Mouse (Mus musculus) heart, adult 2 months (tissue): ENCODE measurements around the gene Tmtc1. TPM values are rescaled to one million over a fixed set of nuclear protein-coding genes. Genes with fewer than 3 reads are reported as not detected.

ENCODE experiments used
- DNase-seq, 2 experiments: peaks; one replicate each; pipeline ENCODE4 v3.0.0; 2021
- H3K27ac ChIP-seq: fragments of 200-600 bp; 2 replicates; pipeline ENCODE4 v1.8.1; 2022
- H3K27me3 ChIP-seq: fragments of 200-500 bp; 2 replicates; pipeline ENCODE4 v1.6.1; 2012; ENCODE audit warnings: mild to moderate bottlenecking, low read length, inconsistent platforms, mixed read lengths; ENCODE audit not compliant: control insufficient read depth, insufficient read depth
- H3K36me3 ChIP-seq: fragments of 200-500 bp; 2 replicates; pipeline ENCODE4 v1.6.1; 2012; ENCODE audit warnings: low read length, inconsistent platforms; ENCODE audit not compliant: control insufficient read depth, insufficient read depth
- H3K4me1 ChIP-seq: fragments of 200-500 bp; 2 replicates; pipeline ENCODE4 v1.6.1; 2011; ENCODE audit warnings: low read length; ENCODE audit not compliant: control insufficient read depth, insufficient read depth
- H3K4me3 ChIP-seq: fragments of 200-600 bp; 2 replicates; pipeline ENCODE4 v1.8.1; 2022
- H3K79me2 ChIP-seq: fragments of 200-500 bp; replicated peaks from 2 replicates; pipeline ENCODE4 v1.6.1; 2012; ENCODE audit warnings: mild to moderate bottlenecking, inconsistent platforms, low read length, moderate library complexity, mixed read lengths; ENCODE audit not compliant: control insufficient read depth, insufficient read depth
- H3K9ac ChIP-seq: fragments of 200-500 bp; 2 replicates; pipeline ENCODE4 v1.6.1; 2012; ENCODE audit warnings: low read depth, mild to moderate bottlenecking, control low read depth, inconsistent platforms, low read length, mixed read lengths
- CTCF ChIP-seq: fragments of 200-600 bp; IDR thresholded peaks from 2 replicates; pipeline ENCODE4 v1.8.1; 2022; ENCODE audit warnings: antibody characterized with exemption, mild to moderate bottlenecking, moderate library complexity
- EP300 ChIP-seq: fragments of 200-500 bp; IDR thresholded peaks from 2 replicates; pipeline ENCODE4 v1.6.1; 2011; ENCODE audit warnings: low read depth, low read length, control low read depth; ENCODE audit not compliant: insufficient read depth
- POLR2A ChIP-seq: fragments of 200-500 bp; IDR thresholded peaks from 2 replicates; pipeline ENCODE4 v1.6.1; 2011; ENCODE audit warnings: mild to moderate bottlenecking, low read depth, low read length, control low read depth; ENCODE audit not compliant: insufficient read depth
- WGBS: fragments of 180-500 bp; shearing (Covaris S2); methylation state at CpG from one replicate; pipeline ENCODE4 v1.1.7; 2018; 5-methylcytosine and 5-hydroxymethylcytosine counted together
- intact Hi-C: fragments of 180-260 bp; cut with DNase I; formaldehyde crosslinking; loops from one replicate; pipeline ENCODE4 v1.15.1; 2025
- polyA plus RNA-seq: library from polyadenylated mRNA; depleted of rRNA; stranded (reverse); fragments of >200 nt; gene quantifications from 2 replicates; pipeline ENCODE4 v1.2.3, GENCODE M21; 2012; rRNA removed
- total RNA-seq, 2 experiments: library from RNA; stranded (reverse); gene quantifications; 2 replicates each; pipeline ENCODE4 v1.2.3; 2021

Gene Tmtc1
- total and polyA plus RNA-seq, 3 experiments = 46.3 to 131 (median 89.4) TPM

- WGBS = 71% methylated on average over 6 of the region's 6 CpGs
- no peaks in the 10 kb centered on the region for H3K4me1 ChIP-seq
- no peak overlapping the region for H3K4me3 ChIP-seq
- H3K79me2 ChIP-seq = no peaks in the 10 kb centered on the region
- TF ChIP-seq EP300 (no peak), POLR2A (no peak), CTCF (no peak)
- H3K27me3 ChIP-seq = no peaks in the 10 kb centered on the region
- H3K9ac ChIP-seq = no peak overlapping the region
- peaks cover 3% of the 10 kb centered on the region; the same call in 1 of the 2 replicates for H3K36me3 ChIP-seq
- no peak for DNase-seq
- intact Hi-C loops = no loop called here
- no peak overlapping the region for H3K27ac ChIP-seq
These were observed 250.1 kb downstream of the Tmtc1 start for GRCm38 (mm10) chr6:148193972-148194701.

- Histone ChIP-seq H3K4me3 (no peak overlapping the region), H3K4me1 (no peaks in the 10 kb centered on the region), H3K27ac (no peak overlapping the region), H3K36me3 (no peaks in the 10 kb centered on the region; the same call in 1 of the 2 replicates), H3K9ac (no peak overlapping the region), H3K27me3 (no peaks in the 10 kb centered on the region), H3K79me2 (no peaks in the 10 kb centered on the region)
- TF ChIP-seq CTCF (no peak), EP300 (no peak), POLR2A (no peak)
- WGBS = 98% methylated on average over 1 of the region's 1 CpGs
- intact Hi-C loops = no loop called here
- DNase-seq = no peak
These were observed 258.5 kb downstream of the Tmtc1 start for GRCm38 (mm10) chr6:148185694-148186093.

Other genes with a start within 250 kb of the Tmtc1 start
- gene Ergic2, start 232.0 kb downstream of the Tmtc1 start, total RNA-seq = 10 to 100 TPM; 60.0 to 61.0 TPM
- gene Ergic2, start 232.0 kb downstream of the Tmtc1 start, polyA plus RNA-seq = 31.4 and 63.3 TPM in 2 replicates